Mouse (Mus musculus) embryonic facial prominence, embryonic 11.5 days (tissue): ENCODE data around the gene Limch1. TPM values are rescaled to one million over a fixed set of nuclear protein-coding genes. Genes with fewer than 3 reads are reported as not detected.
A peak's percentile ranks its signal among the peaks of the same experiment; 100 is the strongest.

Experiments used
- ATAC-seq: fragments of 200-750 bp; cut with Nextera tagmentation; replicated peaks from 2 replicates; pipeline ENCODE4 v1.8.0; 2017; ENCODE audit warnings: low read depth; ENCODE audit not compliant: insufficient number of reproducible peaks, low FRiP score, low TSS enrichment
- DNase-seq: peaks from one replicate; pipeline ENCODE4 v3.0.0-alpha.2; 2015; ENCODE audit warnings: low spot score
- H3K27ac ChIP-seq: fragments of 300-500 bp; sonication (generic); replicated peaks from 2 replicates; pipeline ENCODE4 v1.5.1; 2014; ENCODE audit warnings: mild to moderate bottlenecking, low read depth, low read length, control low read depth
- H3K27me3 ChIP-seq: fragments of 300-500 bp; sonication (generic); 2 replicates; pipeline ENCODE4 v1.6.1; 2014; ENCODE audit warnings: mild to moderate bottlenecking, low read length, moderate library complexity, mixed read lengths; ENCODE audit not compliant: control insufficient read depth, insufficient read depth
- H3K36me3 ChIP-seq: fragments of 300-500 bp; sonication (generic); replicated peaks from 2 replicates; pipeline ENCODE4 v1.6.1; 2014; ENCODE audit warnings: low read depth, mild to moderate bottlenecking, low read length, moderate library complexity, mixed read lengths; ENCODE audit not compliant: control insufficient read depth, insufficient read depth
- H3K4me1 ChIP-seq: fragments of 300-500 bp; sonication (generic); 2 replicates; pipeline ENCODE4 v1.6.1; 2014; ENCODE audit warnings: low read length, mixed read lengths; ENCODE audit not compliant: control insufficient read depth, insufficient read depth
- H3K4me2 ChIP-seq: fragments of 300-500 bp; sonication (generic); 2 replicates; pipeline ENCODE4 v1.6.1; 2014; ENCODE audit warnings: low read depth, mild to moderate bottlenecking, control low read depth, low read length, moderate library complexity
- H3K4me3 ChIP-seq: fragments of 300-500 bp; sonication (generic); 2 replicates; pipeline ENCODE4 v1.5.1; 2014; ENCODE audit warnings: low read depth, low read length, control low read depth
- H3K9ac ChIP-seq: fragments of 300-500 bp; sonication (generic); replicated peaks from 2 replicates; pipeline ENCODE4 v1.6.1; 2014; ENCODE audit warnings: mild to moderate bottlenecking, control low read depth, low read length
- H3K9me3 ChIP-seq: fragments of 300-500 bp; sonication (generic); replicated peaks from 2 replicates; pipeline ENCODE4 v1.6.1; 2016; ENCODE audit warnings: mild to moderate bottlenecking, low read length, inconsistent platforms, mixed read lengths; ENCODE audit not compliant: control insufficient read depth
- WGBS: fragments of 180-500 bp; shearing (Covaris S2); extraction: QIAGEN DNeasy Blood & Tissue Kit; methylation state at CpG from one replicate; pipeline ENCODE4 v1.1.7; 2014; 5-methylcytosine and 5-hydroxymethylcytosine counted together
- polyA plus RNA-seq: library from polyadenylated mRNA; unstranded; fragments of >200 nt; fragmentation: Nextera tagmentation; extraction: Ambion mirVana; gene quantifications from 2 replicates; pipeline ENCODE4 v1.2.1, GENCODE M21; 2014

Gene Limch1
- polyA plus RNA-seq, 1 experiment from 2014 or later = 69.3 TPM

DNA sequence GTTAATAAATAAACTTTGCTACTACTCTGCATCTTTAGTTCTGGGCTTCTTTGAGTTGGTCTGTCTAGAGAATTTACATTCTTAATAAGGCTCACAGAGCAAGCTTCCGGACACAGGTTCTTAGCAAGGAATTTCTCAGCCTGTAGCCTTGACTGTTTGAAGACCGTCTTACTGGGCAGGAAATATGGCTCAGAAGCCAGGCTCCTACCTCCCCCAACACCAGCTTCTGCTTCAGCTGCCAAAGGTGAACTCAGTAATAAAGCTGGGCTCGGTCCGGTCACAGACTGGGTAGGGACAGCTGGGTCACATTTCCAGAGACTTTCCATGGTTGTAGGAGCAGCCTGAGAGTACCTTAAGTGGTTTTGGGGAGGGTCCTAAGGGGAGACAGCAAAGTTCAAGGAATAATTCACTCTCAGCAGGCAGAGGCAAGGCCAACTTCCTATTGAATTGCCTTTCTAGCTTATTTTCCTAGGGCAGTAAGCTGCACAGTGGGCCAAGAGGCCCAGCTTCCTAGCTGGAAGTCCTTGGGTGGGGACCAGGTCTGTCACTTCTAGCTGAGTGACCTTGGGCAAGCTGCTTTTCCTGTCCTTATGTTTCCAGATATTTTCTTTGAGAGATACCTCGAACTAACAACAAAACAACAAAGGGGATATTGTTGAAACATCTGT lies 3.0 kb downstream of the Limch1 start:
- peak; percentile 21 for DNase-seq
- H3K4me1 ChIP-seq = peaks cover 8% of the 10 kb centered on the region
- no peak for ATAC-seq
- 0 out of 2 replicates have a peak overlapping the region, but pooled peaks have one; percentile 22 for H3K27ac ChIP-seq
- H3K4me3 ChIP-seq = no peak overlapping the region
- H3K4me2 ChIP-seq = no peak overlapping the region
- no peak overlapping the region for H3K9ac ChIP-seq
- peaks cover 2% of the 10 kb centered on the region; the same call in 1 of the 2 replicates for H3K27me3 ChIP-seq
- no peaks in the 10 kb centered on the region for H3K9me3 ChIP-seq
- WGBS = 23% methylated on average over 5 of the region's 5 CpGs
- H3K36me3 ChIP-seq = no peaks in the 10 kb centered on the region

DNA sequence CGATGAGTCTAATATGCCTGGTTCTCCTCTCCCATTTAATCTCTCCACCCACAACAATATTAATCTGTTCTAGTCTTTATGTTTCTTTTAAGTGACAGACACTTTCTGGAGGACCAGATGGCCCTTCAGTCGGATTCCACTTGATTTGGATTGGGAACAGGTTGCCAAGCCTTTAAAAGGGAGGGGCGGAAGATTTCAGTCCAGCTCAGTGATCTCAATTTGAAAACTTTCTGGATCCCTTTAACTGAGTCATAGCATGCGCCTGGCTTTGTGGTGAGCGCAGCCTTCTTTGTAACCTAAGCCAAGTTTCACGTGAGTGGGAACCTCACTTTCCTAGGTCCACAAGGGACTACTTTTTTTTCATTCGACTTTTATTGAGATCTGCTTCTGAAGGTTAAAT lies 5.0 kb downstream of the Limch1 start:
- Histone ChIP-seq H3K9me3 (no peaks in the 10 kb centered on the region), H3K27me3 (peaks cover 2% of the 10 kb centered on the region; the same call in 1 of the 2 replicates), H3K27ac (no peak overlapping the region), H3K36me3 (no peaks in the 10 kb centered on the region), H3K4me2 (no peak overlapping the region), H3K9ac (no peak overlapping the region), H3K4me1 (peaks cover 8% of the 10 kb centered on the region), H3K4me3 (no peak overlapping the region)
- WGBS = 73% methylated on average over 7 of the region's 7 CpGs
- DNase-seq = no peak
- no peak for ATAC-seq

DNA sequence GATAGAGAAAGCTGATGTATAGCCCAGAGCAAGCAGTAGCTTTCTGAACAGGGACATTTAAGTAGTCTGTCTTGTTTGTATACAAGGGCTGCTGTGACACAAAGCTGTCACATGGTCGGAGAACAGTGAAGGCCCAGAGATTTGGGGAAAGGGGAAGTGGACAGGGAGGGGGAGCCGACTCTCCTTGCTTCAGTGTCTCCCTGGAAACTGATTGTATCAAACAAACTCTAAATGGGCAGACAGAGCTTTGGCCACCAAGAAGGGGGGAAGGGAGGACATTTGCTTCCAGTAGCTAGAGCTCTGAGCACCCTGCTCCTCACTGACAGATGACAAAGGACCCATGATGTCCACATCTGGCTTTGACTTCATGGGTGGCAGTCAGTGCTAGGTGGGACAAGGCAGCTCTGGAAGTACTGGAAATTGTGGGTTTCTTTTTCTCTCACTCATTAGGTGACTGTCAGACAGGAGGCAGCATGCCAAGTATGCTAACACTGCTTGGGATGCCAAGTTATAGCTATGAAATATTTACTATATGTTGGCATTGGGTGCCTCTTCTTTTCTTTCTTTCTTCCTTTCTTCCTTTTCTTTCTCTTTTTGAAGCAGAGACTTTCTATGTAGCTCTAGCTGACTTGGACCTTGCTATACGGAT lies 5.8 kb downstream of the Limch1 start:
- H3K4me3 ChIP-seq = no peak overlapping the region
- 37% methylated on average over 3 of the region's 3 CpGs for WGBS
- DNase-seq = no peak
- H3K36me3 ChIP-seq = no peaks in the 10 kb centered on the region
- H3K9ac ChIP-seq = no peak overlapping the region
- H3K27me3 ChIP-seq = peaks cover 2% of the 10 kb centered on the region; the same call in 1 of the 2 replicates
- peaks cover 8% of the 10 kb centered on the region for H3K4me1 ChIP-seq
- no peak for ATAC-seq
- no peak overlapping the region for H3K4me2 ChIP-seq
- no peak overlapping the region for H3K27ac ChIP-seq
- no peaks in the 10 kb centered on the region for H3K9me3 ChIP-seq

DNA sequence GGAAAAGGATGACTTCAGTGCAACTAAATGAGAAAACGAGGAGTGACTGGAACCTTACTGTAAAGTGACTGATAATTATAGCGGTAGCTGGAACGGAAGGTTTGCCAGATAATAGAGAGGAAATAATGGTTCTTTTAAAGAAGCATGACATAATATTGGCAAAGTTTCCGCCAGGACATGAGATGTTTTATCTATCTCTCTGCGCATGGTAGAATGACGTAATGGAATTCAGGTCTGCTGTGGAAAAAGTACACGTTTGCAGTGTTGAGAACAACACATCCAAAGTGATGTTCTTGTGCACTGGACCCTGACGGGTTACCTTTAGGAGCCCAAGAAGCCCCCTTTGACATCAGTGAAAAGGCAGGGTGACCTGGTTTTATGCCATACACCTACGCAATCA lies 8.0 kb downstream of the Limch1 start:
- ATAC-seq (no peak), DNase-seq (no peak)
- H3K4me1 ChIP-seq = no peaks in the 10 kb centered on the region
- H3K4me2 ChIP-seq = no peak overlapping the region
- 93% methylated on average over 9 of the region's 9 CpGs for WGBS
- no peaks in the 10 kb centered on the region for H3K36me3 ChIP-seq
- no peaks in the 10 kb centered on the region for H3K27me3 ChIP-seq
- H3K9me3 ChIP-seq = no peaks in the 10 kb centered on the region
- no peak overlapping the region for H3K9ac ChIP-seq
- no peak overlapping the region for H3K4me3 ChIP-seq
- H3K27ac ChIP-seq = no peak overlapping the region

DNA sequence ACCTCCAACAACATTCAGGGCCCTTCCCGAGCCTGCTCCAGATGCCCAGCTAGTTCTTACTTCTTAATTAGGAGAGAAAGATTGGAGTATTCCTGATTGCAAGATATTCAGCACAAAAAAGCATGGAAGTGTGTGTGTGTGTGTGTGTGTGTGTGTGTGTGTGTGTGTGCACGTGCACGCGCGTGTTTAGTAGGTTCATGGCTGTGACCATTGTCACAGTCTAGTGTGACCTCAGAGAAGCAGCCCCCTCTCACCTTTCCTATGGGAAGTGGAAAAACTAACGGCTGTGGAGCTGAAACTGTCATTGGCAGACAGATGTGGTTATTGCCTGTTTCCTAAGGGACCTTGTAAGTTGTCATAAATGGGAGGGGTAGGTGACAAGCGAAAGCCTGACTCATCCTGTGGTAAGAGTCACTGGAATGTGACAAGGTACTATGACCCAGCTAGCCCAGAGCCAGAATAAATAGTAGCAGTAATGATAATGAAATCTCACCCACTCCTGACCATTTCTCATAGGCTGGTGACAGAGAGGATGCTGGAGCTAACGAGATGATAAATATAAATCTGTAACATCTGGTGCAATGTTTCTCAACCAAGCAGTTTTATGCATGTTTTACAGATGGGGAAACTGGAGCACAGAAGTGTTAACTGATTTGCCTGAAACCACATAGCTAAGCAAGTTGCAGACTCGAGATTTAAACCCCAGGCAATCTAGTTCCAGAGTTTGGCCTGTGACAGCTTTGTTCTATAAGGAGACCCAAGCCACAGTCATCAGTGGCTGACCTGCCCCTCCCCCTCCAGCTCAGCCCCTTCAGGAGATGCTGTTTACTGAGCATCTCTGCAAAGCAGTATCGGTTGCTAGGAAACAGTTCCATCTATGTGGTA lies 11.4 kb downstream of the Limch1 start:
- DNase-seq (peak; percentile 25), ATAC-seq (no peak)
- H3K27ac ChIP-seq = no peak overlapping the region
- H3K9me3 ChIP-seq = no peaks in the 10 kb centered on the region
- H3K4me2 ChIP-seq = no peak overlapping the region
- H3K36me3 ChIP-seq = no peaks in the 10 kb centered on the region
- H3K4me3 ChIP-seq = no peak overlapping the region
- H3K9ac ChIP-seq = no peak overlapping the region
- WGBS = 69% methylated on average over 10 of the region's 10 CpGs
- no peaks in the 10 kb centered on the region for H3K27me3 ChIP-seq
- H3K4me1 ChIP-seq = no peaks in the 10 kb centered on the region

DNA sequence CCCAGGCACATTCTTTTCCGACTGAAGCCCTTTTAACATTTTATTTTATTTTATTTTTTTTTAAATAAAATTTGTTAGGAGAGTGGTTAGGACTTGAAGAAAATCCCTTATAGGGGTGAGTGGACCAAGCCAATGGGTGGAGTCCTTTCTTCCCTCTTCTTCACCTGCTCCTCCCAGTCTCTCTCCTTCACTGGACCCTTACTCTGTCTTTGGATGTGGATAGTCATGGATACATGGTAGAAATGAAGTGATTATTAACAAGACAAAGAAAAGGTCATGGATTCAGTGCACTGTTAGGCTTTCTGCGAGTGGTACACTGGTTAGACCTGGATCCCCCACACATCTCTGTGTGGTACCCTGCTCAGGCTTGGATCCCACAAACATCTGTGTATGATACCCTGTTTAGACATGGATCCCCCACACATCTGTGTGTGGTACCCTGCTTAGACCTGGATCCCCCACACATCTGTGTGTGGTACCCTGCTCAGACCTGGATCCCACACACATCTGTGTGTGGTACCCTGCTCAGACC lies 12.1 kb downstream of the Limch1 start:
- no peaks in the 10 kb centered on the region for H3K9me3 ChIP-seq
- no peak overlapping the region for H3K9ac ChIP-seq
- H3K4me1 ChIP-seq = no peaks in the 10 kb centered on the region
- WGBS = 84% methylated on average over 2 of the region's 2 CpGs
- ATAC-seq = 0 out of 2 replicates have a peak, but pooled peaks have one; percentile 34
- no peak for DNase-seq
- no peaks in the 10 kb centered on the region for H3K36me3 ChIP-seq
- H3K4me3 ChIP-seq = no peak overlapping the region
- no peaks in the 10 kb centered on the region for H3K27me3 ChIP-seq
- H3K27ac ChIP-seq = no peak overlapping the region
- no peak overlapping the region for H3K4me2 ChIP-seq

DNA sequence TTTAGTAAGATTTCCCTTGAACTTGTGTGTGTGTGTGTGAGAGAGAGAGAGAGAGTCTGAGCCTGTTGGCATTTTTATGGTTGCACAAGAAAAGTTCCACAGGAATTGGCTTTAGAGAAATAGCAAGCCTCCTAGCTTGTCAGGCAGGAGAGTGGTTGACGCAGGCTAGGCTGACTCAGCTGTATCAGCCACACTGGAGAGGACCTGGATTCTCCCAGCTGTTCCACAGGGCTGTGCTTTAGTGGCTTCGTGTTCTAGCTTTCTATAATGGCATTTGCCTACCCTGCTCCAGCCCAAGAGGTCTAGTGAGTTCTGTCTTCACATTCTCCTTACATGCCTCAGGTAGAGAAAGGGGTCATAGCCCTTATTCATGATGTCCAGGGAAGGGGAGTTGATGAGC lies 13.7 kb downstream of the Limch1 start:
- Histone ChIP-seq H3K36me3 (no peaks in the 10 kb centered on the region), H3K4me3 (no peak overlapping the region), H3K9ac (no peak overlapping the region), H3K27ac (no peak overlapping the region), H3K9me3 (no peaks in the 10 kb centered on the region), H3K4me1 (no peaks in the 10 kb centered on the region), H3K4me2 (no peak overlapping the region), H3K27me3 (no peaks in the 10 kb centered on the region)
- DNase-seq = no peak
- no peak for ATAC-seq
- 77% methylated on average over 2 of the region's 2 CpGs for WGBS
